Mouse (Mus musculus): Measurements from ENCODE around the gene Lama5.
"Not testable (repeated sequence)": the region's sequence is repeated elsewhere in the genome, so short reads cannot be mapped to it uniquely, and the experiment has no call there.

Lama5 gene

DNA sequence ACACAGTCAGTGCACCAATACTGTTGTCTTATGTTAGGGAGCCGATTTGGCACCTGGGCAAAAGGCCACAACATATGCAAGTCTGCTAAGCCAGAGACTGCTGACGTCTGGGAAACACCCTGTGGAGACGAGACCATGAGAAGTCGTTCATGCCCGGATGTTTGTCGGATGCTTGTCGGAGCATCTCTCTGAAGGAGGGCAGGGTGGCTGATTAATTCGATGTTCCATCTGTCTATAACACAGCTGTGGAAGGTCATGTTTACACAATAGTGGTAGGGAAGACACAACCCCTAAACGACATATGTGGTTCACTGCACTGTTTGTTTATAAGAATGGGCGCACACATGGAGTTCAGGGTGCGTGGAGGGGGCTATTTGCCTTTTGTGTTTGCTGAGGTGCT, 25.0 kb downstream of the Lama5 start:
- no peak for DNase-seq (ENCODE audit: extremely low read depth, low read depth)

DNA sequence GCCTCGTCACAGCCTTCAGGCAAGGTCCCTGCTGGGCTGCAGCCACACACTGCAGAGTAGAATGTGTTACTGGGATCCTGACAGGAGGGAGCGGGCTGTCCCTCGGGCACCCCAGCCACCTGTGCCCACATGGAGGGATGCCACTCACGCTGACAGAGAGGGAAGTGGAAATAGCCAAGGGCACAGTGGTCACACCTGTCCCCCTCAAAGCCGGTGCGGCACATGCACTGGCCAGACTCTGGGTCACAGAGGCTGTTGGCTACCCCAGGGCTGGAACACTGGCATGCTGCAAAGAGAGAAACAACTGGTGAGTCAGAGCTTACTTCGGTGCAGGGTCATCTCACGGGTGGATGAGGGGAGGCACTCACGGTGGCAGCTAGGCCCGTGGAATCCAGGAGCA, 26.9 kb downstream of the Lama5 start:
- DNase-seq (ENCODE audit: extremely low read depth, low read depth): no peak

DNA sequence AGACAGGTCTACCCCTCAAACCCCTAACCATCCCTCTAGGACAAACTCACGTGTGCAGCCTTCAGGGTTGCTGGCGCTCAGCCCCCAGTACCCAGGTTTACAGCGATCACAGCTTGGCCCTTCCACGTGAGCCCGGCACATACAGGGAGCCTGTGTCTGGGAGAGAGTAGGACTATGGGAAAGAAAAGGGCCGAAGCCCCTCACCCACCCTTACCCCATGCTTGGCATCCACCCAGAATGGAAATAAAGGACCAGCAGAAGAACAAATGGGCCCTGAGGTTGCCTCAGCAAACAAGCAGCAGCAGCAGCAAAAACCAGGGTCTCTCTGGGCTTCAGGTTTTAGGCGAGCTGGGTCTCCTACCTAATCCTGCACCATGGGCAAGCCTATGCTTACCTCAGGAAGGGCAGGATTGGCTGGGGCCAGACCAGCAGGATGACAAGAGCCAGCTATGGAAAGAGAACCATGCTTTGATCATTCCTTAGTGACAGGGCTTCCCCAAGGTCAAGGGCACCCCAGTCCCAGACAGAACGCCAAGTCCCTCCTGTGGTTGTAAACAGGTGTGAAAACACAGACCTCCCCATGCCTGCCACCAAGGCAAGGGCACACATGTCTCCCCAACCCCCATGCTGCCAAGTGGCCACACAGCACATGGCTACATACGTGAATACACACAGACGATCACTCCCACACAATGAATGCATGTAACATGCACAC, 28.2 kb downstream of the Lama5 start:
- DNase-seq (ENCODE audit: extremely low read depth, low read depth): no peak

DNA sequence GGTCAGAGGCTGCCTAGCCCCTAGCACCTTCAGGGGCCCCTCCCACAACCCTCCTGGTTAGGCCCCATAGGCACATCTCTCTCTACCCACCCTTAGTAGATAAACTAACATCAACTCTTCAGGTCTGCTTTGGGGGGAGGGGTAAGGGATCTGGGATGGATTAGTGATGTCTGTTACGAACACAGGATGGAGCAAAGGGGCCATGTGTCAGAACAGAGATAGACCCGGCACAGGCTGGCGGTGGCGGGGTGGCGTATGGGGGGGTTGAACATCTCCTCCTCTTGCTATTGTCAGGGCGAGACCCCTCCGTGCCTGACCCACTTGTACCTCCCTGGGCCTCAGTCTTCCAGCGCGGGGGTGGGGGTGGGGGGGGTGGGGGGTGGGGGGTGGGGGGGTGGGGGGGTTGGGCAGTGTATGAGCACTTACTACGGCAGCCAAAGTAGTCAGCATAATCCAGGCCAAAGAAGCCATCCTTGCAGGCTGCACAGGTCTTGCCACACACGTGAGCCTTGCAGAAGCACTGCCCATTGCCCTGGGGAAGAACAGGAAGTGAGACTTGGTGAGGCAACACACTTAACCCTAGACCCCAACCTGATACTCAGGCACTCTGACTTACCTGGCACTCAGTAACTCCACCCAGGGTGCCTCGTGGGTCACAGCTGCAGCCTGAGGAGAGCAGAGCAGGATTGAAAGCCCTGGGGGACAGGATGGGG, 28.9 kb downstream of the Lama5 start:
- DNase-seq (ENCODE audit: extremely low read depth, low read depth): no peak

DNA sequence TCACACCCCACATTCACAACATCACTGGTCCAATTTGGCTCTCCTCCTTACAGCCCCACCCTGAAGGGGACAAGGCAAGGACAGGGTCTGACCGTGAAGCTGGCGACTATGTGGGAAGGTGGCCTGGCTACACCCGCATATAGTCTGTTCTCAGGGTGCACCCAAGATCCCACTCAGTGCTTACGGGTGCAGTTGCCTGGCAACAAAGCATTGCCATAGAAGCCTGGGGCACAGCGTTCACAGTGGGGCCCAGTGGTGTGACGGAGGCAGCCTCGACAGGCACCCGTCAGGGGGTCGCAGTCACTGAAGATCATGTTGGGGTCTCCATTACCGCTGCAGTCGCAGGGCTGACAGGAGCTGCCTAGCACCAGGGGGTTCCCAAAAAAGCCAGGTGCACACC, 38.3 kb downstream of the Lama5 start:
- no peak for DNase-seq (ENCODE audit: extremely low read depth, low read depth)

DNA sequence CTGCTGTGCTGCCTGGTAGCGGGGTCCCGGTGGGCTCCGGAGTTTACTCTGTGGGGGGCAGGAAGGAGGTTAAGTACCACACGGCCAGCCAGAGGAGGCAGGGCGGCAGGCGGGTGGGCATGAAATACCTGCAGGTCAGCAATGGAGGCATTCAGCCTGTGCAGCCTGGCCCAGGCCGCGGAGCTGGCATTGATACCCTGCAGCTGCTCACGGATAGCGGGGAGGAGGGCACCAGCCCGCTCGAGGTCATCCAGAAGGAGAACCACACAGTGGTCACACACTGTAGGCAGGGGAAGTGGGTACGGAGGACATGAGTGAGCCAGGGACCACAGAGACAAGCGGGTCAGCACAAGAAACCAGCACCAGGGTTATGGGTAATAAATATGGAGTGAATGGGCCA, 40.0 kb downstream of the Lama5 start:
- no peak for DNase-seq (ENCODE audit: extremely low read depth, low read depth)

DNA sequence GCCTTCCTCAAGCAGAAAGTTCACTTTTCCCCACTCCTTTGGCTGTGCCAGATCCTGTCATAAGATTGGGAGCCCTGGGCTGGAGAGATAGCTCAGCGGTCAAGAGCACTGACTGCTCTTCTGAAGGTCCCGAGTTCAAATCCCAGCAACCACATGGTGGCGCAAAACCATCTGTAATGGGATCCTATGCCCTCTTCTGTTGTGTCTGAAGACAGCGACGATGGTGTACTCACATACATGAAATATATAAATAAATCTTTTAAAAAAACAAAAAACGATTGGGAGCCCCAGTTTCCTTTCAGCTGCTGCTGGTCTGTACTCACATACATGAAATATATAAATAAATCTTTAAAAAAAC, 40.9 kb downstream of the Lama5 start:
- no peak for DNase-seq (ENCODE audit: extremely low read depth, low read depth)

DNA sequence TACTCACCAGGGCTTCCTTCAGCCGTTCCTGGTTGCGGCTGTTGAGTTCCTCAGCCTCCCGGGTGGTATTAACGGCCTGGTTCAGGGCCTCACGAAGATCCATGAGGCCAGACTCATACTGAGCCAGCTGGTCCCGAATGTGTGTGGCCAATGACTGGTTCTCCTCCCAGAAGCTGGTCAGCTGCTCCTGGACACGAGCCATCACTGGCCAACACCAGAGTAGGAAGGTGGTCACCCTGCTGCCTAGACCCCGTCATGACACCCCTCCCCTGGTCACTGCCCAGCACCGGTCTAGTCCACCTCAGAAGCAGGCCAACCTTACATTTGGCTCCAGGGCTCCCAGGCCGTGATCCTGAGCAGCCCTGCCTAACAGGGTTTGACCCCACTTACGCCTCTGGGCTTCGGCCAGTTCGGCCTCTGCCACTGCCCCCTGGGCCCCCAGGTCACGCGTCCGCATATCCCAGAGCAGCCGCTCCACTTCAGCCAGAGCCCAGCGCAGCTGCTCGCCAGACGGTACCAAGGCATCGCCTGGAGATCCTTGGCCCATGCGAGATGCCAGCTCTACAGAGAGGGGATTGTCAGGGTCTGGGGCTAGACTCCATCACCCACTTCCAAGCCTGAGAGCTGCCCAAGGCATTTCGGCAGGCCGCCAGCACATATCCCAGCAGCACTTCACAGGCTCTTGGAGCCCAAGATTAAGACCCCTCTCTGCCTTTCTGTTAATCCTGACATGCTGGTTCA, 41.5 kb downstream of the Lama5 start:
- no peak for DNase-seq (ENCODE audit: extremely low read depth, low read depth)

DNA sequence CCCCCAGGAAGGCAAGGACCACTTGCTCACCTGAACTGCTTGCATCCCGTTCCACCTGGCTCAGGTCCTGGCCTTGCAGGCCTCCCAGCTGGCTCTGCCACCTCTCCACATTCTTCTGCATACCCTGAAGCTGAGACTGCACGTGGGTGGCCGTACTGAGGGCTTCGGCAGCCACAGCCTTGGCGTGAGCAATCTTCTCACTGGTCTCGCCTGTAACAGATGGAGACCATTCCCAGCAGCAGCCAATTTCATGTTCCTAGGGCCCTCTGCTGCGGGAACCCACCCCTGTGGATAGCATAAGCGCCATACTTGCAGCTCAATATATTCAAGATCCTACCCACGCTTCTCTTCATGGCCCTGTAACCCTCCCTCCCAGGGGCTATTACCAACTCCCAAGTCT, 44.1 kb downstream of the Lama5 start:
- no peak for DNase-seq (ENCODE audit: extremely low read depth, low read depth)

DNA sequence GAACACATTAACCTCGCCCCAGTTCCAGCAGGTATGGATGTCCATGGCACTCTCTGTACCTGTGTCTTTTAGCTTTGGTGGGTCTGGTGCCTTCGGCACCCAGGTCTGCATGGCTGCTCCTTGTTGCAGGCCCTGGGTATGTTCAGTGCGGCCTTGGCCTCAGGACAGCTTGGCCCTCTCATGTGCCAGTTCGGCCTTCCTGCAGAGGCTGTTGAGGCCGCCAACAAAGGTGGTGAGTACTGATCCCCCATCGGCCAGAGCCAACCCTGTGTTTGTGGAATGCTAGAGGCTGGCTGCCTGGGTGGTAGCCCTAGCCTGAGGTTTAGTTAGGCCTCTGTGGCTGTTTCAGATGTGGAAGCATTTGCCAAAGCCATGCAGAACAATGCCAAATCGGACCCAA, 49.9 kb downstream of the Lama5 start:
- DNase-seq (ENCODE audit: extremely low read depth, low read depth): no peak

DNA sequence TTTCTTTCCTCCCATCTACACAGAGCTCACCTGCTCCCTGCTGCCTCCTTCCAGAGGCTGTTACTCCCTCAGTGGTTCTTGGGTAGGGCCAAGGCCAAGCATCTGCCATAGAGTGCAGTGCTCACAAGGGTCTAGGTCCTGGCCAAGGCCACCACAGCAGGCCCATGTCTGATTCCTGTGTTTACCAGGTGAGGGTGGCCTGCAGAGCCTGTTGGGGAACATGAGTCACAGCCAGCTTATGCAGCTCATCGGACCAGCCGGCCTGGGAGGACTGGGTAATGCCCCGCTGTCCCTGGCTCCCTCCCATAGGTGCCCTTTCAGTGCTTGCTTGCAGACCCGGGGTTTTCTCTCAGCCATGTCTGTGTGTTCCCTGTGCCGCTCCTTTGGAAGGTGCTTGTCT, 51.5 kb downstream of the Lama5 start:
- DNase-seq (ENCODE audit: extremely low read depth, low read depth): no peak

DNA sequence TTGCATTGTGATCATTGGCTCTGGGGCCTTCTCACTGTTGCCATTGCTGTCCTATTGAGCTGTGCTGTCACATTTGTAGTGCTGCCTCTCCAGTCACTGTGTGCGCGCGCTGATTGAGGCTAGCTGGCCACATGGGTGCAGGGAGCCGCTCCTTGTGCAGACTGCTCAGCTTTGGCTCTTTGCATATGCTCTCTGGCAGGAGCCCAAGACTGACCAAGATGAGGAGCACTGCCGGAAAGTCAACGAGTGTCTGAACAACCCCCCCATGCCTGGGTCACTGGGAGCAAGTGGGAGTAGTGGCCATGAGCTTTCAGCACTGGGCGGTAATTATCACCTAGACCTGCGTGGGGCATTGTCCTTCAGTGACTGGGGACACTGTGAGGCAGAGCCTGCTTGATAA, 51.9 kb downstream of the Lama5 start:
- not testable (repeated sequence) for DNase-seq (ENCODE audit: extremely low read depth, low read depth)

DNA sequence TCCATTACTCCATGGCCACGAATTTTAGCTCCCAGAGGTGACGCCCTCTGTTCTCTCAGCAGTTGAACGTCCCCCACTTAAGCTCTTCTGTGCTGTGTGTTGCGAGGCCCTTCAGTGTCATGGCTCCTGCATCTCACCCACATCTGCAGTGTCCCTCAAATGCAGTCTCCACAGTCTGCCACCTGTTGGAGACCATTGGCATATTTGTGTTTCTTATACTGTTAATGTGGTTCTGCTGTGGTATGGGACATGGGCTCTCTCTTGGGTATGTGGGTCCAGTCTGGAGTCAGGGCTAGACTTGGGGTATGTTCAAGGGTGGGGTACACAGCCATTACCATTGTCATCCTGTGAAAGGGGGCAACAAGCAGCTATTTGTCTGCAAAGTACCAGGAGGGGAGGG, 52.5 kb downstream of the Lama5 start:
- no peak for DNase-seq (ENCODE audit: extremely low read depth, low read depth)

DNA sequence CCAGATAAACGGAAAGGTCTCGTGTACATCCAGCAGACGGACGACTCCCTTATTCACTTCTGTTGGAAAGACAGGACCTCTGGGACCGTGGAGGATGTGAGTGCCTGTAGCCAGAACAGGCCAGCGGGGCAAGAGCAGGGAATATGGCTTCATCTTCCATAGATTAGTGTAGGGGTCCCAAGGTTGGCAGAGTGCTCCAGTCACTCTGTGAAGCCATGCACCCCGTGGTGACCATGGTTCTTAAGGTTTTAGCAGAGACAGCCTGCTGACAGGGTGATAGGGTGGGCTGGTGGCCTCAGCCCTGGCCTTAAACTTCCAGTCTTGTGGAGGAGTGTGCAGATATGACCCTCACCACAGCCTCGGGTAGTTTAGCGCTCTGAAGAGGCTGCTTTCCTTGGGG, 53.5 kb downstream of the Lama5 start:
- no peak for DNase-seq (ENCODE audit: extremely low read depth, low read depth)

DNA sequence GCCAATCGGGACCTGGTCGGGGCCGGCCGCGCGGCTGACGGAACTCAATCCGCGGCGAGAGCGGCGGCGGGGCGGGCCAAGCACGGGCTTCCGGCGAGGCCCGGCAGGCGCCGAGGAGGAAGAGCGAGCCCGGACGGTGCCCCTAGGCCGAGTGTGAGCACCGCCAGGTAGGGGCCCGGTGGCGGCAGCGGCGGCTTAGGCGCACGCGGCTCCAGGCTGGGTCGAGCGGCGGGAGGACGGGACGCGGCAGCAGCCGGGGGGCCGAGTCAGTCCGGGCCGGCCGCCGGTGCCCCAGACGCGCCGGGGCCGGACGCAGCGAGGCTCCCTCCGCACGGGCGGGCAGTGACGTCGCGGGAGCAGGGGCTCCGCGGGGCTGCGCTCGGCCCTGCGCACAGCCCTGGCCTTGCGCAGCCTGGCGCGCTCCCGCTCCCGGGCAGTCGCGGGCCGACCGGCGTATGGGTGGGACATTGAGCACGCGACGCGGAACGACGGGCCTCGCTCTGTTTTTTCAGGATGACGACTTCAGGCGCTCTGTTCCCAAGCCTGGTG, 54.1 kb downstream of the Lama5 start:
- no peak for DNase-seq (ENCODE audit: extremely low read depth, low read depth)

DNA sequence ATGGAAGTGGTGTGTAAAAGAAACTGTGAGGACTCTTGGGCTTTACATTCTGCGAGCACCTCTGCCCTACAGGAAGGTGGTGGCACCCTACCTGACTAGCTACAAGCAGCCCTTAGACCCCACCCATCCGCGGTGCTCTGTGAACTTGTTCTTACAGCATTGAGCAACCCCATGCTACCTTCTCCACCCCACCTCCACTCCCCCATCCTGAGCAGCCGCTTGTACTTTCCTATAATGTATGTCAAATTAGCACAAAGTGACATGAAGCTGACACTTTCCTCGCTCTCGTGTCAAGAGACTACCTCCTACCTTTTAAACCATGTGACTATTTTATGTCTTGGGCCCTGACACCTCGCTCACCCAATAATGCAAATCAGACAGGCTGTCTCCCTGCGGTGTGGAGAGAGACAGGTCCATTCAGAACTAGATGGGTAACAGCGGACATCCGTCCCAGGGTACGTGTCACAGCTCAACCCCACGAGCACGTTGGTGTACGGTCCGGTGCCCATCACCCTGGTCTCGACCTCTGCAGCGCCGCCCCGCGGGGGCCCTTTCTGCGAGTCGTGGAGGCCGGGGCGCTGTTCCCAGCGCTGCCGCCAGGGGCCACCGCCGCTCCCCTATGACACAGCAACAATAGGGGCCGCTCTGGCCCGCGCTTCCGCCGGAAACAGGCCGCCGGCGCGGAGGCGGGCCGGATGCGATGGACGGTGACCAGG, 54.7 kb downstream of the Lama5 start, which contains the start of gene Adrm1:
Adrm1 (plus strand) TSS at position 680 of the 716 bp plus-strand sequence.
- peak; percentile 73 for DNase-seq (ENCODE audit: extremely low read depth, low read depth)

DNA sequence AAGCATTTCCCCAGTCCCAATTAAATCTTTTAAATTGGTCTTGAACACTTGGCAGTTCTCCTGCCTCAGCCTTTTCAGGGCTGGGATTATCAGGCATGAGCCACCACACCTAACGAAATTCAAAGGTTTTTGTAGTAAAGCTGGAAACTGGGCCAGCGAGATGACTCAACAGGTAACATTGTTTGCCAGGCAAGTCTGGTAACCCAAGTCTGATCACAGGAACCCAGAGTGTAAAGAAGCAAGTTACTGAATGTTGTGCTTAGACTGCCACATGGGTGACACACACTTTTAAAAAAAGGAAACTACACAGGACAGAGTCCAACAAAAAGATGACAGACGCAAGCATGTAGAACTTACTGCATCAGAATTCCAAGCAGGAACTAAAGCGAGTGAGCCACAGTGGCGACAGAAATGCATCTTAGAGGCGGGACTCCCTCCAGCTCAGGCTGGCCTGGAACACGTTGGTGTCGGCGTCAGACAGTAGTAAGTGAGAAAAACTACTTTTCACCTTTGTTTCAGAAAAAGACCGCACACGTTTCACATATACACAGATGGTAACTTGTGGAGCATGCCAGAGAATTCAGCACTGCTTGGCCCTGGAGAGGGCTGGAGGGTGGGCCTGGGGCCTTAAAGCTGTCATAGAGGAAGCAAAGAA, 55.4 kb downstream of the Lama5 start:
- DNase-seq (ENCODE audit: extremely low read depth, low read depth): no peak

DNA sequence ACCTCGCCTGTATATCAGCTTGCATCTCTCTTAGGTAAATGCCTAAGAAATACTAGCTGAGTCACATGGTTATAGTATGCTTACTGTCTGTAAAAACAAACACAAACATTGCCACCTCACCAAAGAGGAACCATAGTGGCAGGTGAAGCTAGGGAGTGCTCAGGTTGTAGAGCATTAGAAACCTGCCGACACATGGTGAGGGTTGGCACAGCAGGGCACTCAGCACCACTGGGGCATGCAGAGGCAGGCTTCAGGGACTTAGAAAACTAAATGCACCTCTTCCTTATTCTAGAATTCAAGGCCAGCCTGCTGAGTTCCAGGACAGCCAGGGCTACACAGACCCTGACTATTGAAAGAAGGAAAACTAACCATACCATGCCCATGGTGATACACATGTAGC, 58.8 kb downstream of the Lama5 start:
- DNase-seq (ENCODE audit: extremely low read depth, low read depth): no peak

DNA sequence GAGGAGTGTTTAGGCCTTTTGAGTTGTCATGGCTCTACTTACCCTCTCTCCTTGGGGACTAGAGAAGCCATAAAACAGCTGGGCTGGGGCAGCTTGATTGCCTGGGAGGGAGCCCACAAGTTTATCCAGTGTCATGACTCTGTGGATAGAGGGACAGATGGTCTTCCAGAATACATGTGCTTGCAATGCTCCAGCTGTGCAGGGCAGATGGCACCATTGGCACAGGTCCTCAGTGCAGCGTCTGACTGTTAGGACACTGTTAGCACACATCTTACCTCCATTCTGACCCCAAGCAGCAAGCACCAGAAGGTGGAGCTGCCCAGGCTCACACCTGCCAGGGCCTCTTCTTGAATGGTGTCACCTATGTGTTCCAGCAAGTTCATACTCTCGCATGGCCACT, 59.8 kb downstream of the Lama5 start:
- no peak for DNase-seq (ENCODE audit: extremely low read depth, low read depth)

DNA sequence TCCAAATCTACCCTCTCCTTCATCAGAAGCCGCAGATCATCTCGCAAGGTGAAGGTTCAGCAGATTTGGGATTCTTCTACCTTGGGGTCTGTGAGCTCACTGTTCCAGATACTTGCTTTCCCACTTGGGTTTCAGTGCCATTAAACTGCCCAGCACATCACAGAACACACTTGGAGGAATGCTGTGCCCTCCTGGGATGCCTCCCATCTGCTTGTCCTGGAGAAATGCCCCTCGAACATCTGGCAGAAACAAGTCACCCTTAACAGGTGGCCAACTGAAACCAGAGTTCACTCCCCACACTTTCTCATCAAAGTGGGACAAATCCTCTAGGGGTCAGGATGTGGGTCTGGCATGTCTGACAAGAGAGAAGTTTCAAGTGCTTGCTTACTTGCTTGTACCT, 67.0 kb downstream of the Lama5 start:
- DNase-seq (ENCODE audit: extremely low read depth, low read depth): no peak

DNA sequence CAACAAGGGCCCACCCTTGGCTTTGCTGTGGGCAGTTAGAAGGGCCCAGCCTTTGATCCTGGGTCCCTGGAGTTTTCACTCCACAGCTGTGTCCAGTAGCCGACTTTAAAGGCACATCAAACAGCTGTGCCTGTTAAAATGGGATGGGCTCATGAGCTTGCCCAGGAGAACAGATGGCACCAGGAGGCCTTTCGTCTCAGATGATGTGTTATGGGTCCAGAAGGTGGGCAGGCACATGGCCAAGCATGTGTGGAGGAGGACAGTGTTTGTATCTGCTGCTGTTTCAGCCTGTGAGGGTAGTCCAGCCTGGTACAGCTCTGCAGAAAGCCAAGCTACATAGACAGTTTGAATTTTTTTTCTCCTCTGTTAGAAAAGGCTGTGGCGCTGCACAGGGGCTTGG, 70.9 kb downstream of the Lama5 start:
- no peak for DNase-seq (ENCODE audit: extremely low read depth, low read depth)

Data from MEL-GATA-1-ER (cell line).